Comparison of ENCODE assay signal across 8 mouse cellular contexts in the genomic region with DNA sequence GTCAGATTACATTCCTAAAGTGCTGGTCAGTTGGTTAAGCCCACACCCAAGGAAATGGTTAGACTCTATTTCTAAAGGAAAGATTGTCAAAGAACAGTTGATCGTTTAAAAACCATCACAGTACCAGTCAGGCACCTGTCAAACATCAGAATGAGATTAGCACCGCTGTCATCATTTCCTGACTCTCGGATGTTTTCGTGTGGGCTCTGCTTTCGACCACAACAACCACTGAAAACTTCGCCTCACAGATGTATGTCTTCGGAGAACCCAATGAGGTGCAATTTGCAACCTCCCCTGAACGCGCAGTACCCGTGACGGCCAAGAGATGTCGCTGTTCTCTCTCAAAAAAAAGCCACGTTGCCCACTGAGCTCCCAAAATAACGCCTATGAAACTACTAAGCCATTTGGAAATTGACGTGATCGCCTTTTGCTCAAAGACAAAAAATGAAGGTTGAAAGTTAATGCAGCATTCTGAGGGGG.
DNase-seq lines count a peak whose midpoint lies in the region; ATAC-seq lines count a peak whose summit lies in the region.

No protein-coding gene starts in this region.

- intact Hi-C loops in left cerebral cortex, postnatal 36 days (cut with DNase I): loop anchor here (1.0 to 5.0 kb wide), 3 partner anchors 118 to 434 kb away; no protein-coding TSS in a partner anchor

- no peaks in the 10 kb centered on the region for H3K36me3 ChIP-seq in intestine, embryonic 14.5 days (ENCODE audit: control insufficient read depth, insufficient read depth, low read length)
- no peaks in the 10 kb centered on the region for H3K36me3 ChIP-seq in midbrain, embryonic 13.5 days

- no peak for ATAC-seq in intestine, embryonic 14.5 days (replicated peaks; ENCODE audit: low FRiP score, low TSS enrichment, low read depth)
- ATAC-seq in midbrain, embryonic 13.5 days: peak; percentile 27; the same call in 1 of the 2 replicates

- no peaks in the 10 kb centered on the region for H3K9me3 ChIP-seq in intestine, embryonic 14.5 days (ENCODE audit: control insufficient read depth, low read length)
- H3K9me3 ChIP-seq in midbrain, embryonic 13.5 days: no peaks in the 10 kb centered on the region

- no peak overlapping the region for H3K9ac ChIP-seq in intestine, embryonic 14.5 days (ENCODE audit: low read length)
- H3K9ac ChIP-seq in midbrain, embryonic 13.5 days (replicated peaks): no peak overlapping the region

- H3K4me3 ChIP-seq in intestine, embryonic 14.5 days (ENCODE audit: low read depth, low read length): no peak overlapping the region
- H3K4me3 ChIP-seq in midbrain, embryonic 13.5 days (replicated peaks): no peak overlapping the region

- H3K4me1 ChIP-seq in intestine, embryonic 14.5 days (replicated peaks; ENCODE audit: control insufficient read depth, insufficient read depth, low read length): no peaks in the 10 kb centered on the region
- no peaks in the 10 kb centered on the region; the same call in 1 of the 2 replicates for H3K4me1 ChIP-seq in midbrain, embryonic 13.5 days (replicated peaks)

- no peaks in the 10 kb centered on the region for H3K27me3 ChIP-seq in intestine, embryonic 14.5 days (replicated peaks; ENCODE audit: control insufficient read depth, insufficient read depth, low read length)
- H3K27me3 ChIP-seq in midbrain, embryonic 13.5 days: no peaks in the 10 kb centered on the region

- H3K27ac ChIP-seq in intestine, embryonic 14.5 days (ENCODE audit: low read depth): no peak overlapping the region
- H3K27ac ChIP-seq in midbrain, embryonic 13.5 days: no peak overlapping the region

- no peak overlapping the region for H3K4me2 ChIP-seq in intestine, embryonic 14.5 days (ENCODE audit: low read length)
- H3K4me2 ChIP-seq in midbrain, embryonic 13.5 days (replicated peaks): no peak overlapping the region

- WGBS in intestine, embryonic 14.5 days: 9% methylated on average over 16 of the region's 16 CpGs
- 9% methylated on average over 16 of the region's 16 CpGs for WGBS in midbrain, embryonic 13.5 days

- peak; percentile 52 for DNase-seq in WW6 (ENCODE audit: low read depth, low spot score)
- peak; percentile 76 to 77 for DNase-seq in cerebellum, postnatal 25 days
- DNase-seq in gastrocnemius, postnatal 10 days: peak; percentile 75
- DNase-seq in intestine, embryonic 14.5 days (ENCODE audit: low spot score): peak; percentile 96
- DNase-seq in left cerebral cortex, postnatal 36 days (ENCODE audit: low spot score in 2 of 2): peak; percentile 75 to 79
- peak; percentile 85 for DNase-seq in right cerebral cortex, postnatal 4 days
- peak; percentile 41 for DNase-seq in yolk sac, embryonic 10.5 days (ENCODE audit: low spot score)

Comparison
In these comparisons a context has a peak if more than half of its experiments do, and no peak if none do; other contexts are left out.
1. DNase-seq: peak in every context shown above with its lines; median percentile 96 in intestine, embryonic 14.5 days; 85 in right cerebral cortex, postnatal 4 days; 77 in left cerebral cortex, postnatal 36 days; 76 in cerebellum, postnatal 25 days; 75 in gastrocnemius, postnatal 10 days; 52 in WW6; 41 in yolk sac, embryonic 10.5 days.